Mouse (Mus musculus) cerebellum, adult (tissue): ENCODE results near the gene Cdr2.
"Not testable (repeated sequence)": the region's sequence is repeated elsewhere in the genome, so short reads cannot be mapped to it uniquely, and the experiment has no call there.

ENCODE experiments used
- ATAC-seq: cut with Nextera tagmentation; 2 replicates; pipeline ENCODE4 v1.9.2; 2017; ENCODE audit warnings: mild to moderate bottlenecking, moderate library complexity, mixed read lengths; ENCODE audit not compliant: insufficient number of reproducible peaks, low FRiP score, low TSS enrichment

The Cdr2 gene

DNA sequence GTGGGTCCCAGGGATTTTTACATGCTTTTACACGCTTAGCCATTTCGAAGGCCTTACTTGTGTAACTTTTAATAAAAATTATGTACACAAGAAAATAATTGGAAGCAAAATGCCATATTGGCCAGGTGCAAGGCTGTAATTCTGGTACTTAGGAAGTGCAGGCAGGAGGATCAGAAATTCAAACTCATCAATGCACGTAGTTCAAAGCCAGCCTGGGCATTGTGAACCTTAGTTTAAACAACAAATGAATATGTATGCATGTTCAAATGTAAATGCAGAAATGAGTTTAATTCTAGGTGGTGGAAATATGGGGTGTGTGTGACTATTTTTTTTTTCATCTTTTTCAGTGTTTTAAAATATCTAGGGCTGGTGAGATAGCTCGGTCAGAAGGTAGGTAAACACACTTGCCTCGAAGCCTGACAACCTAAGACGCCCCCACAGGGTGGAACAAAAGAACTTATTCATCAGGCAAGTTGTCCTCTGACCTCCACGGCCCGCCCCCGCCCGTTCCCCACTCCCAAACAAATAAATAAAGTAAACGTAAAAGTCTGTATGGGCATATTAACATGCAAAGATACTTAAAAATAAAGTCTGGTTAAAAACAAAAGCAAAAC is 65.7 kb downstream of the Cdr2 start:
- ATAC-seq = no peak

DNA sequence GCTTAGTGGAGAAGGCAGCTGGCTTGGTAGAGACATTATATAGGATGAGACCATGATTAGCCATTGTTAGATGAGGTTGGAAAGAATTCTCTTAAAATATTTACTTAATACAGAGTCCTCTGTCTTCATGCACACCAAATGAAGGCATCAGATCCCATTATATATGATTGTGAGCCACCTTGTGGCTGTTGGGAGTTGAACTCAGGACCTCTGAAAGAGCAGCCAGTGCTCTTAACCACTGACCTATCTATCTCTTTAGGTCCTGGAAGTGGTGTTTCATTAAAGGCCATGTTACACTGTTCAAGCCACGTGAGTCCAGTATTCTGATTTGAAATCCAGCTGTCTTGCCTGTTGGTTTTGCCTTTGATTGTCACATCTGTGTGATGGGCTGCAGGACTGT is 68.8 kb downstream of the Cdr2 start:
- ATAC-seq = no peak

DNA sequence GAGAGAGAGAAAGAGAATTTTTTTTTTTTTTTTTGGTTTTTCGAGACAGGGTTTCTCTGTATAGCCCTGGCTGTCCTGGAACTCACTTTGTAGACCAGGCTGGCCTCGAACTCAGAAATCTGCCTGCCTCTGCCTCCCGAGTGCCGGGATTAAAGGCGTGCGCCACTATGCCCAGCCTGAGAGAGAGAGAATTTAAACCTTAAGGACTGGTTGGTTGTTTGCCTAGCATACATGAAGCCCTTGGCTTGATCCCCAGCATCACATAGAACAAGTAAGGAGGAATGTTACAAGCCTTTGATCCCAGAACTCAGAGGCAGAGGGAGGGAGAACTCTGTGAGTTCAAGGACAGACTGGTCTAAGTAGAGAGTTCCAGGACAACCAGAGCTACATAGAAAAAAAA is 70.8 kb downstream of the Cdr2 start:
- not testable (repeated sequence) for ATAC-seq

DNA sequence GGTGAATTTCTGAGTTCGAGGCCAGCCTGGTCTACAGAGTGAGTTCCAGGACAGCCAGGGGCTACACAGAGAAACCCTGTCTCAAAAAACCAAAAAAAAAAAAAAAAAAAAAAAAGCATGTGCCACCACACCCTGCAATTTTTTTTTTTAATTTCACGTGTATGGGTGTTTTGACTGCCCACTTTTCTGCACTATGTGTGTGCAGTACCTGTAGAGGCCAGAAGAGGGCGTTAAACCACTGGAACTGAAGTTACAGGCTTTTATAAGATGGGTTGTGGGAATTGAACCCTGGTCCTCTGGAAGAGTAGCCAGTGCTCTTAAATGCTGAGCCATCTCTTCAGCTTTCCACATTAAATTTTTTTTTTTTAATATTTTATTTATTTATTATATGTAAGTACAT is 71.9 kb downstream of the Cdr2 start:
- ATAC-seq = not testable (repeated sequence)
